Mouse (Mus musculus): Measurements from ENCODE around the gene Maats1.

The Maats1 gene

DNA sequence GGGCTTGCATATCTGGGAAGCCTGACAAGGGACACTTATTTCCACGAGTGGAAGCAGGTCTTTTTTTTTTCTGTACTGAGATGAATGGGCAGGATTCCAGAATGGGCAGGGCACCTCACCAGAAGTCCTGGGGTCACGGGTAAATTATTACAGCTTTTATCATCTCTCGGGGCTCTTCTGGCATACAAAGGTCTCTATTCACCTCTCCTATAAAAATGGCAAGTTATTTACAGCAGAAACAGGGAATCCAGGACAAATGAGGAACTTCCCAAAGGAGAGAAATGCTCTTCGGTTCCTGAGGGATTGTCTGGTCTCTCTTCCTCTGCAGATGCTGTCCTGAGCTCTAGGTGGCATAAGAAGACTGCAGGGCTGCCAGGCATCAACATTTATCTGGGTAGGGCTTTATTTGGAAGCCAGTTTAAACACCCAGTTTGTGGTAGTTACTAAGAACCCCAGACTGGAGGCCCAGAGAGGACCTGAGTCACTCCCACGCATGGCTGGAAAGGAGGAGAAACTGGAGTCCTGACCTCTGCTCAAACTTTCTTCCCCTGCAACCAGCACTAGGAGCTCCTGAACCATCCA lies 46.5 kb downstream of the Maats1 start:
- in situ Hi-C loops (cut with MboI, MseI): no loop called here

DNA sequence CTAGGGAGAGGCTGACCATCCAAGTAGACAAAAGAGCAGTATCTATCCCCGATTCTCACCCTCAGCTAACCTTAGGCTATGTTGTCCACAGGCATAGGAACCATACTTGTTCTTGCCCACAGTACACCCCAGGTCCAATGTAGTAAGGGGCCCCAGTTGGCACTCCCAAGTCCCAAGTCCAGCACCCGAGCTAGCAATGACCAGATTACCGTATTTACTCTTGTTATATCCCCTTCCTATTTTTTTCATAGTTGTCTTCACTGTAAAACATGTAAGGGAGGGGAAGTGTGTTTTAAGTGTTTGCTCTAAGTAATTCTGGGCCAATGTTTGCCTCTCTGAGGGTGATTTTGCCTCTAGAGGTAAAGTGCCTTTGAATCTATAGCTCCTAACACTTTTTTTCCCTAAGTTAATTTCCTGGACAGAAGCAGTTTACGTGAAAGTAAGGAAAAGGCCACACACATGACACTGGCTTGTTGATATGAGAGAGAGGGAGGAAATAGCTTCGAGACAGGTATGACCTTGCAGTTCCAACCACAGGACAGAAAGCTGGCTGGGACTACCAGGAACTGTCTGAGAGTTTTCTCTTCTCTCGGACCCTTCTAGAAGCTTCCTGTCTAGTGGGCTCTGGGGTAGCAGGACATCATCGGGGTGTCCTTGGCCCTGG lies 47.1 kb downstream of the Maats1 start, which contains the start of gene Nr1i2:
Gene Nr1i2 (minus strand): TSS at position 140 of the 664 bp plus-strand sequence.
- in situ Hi-C loops (cut with MboI, MseI): no loop called here

DNA sequence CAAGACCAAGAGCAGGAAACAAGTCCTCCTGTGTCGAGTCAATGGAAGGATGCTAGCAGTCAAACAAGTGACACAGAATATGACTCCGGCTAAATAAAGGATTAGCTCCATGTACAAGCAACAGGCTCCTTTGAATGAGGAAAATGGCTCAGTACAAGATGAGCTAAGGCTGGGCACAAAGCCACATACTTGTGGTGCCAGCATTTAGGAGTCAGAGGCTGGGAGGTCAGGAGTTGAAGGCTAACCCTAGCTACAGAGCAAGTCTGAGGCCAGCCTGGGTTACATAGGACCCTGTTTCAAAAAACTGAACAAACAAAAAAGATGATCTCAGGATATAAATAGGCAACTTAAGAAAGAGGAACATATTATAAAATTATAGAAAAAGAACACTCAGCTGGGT lies 51.8 kb downstream of the Maats1 start:
- in situ Hi-C loops (cut with MboI, MseI): no loop called here

DNA sequence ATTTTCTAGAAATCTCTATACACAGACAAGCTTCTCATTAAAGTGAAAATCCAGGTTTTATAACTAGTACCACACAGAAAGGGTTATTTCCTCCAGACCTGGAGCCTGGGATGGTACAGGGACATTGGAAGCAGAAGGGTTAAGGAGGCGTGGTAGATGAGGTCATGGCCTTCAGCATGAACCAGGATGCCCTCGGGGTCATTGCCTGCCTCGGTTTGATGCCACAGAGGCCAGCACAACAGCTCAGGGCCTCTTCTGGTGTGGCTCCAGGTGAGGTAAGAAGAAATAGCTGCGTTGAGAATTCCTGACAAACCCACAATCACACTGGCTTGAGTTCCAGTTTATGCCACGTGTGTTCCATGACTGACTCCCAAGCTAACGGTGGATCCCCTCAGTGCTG lies 53.1 kb downstream of the Maats1 start:
- in situ Hi-C loops (cut with MboI, MseI): no loop called here

DNA sequence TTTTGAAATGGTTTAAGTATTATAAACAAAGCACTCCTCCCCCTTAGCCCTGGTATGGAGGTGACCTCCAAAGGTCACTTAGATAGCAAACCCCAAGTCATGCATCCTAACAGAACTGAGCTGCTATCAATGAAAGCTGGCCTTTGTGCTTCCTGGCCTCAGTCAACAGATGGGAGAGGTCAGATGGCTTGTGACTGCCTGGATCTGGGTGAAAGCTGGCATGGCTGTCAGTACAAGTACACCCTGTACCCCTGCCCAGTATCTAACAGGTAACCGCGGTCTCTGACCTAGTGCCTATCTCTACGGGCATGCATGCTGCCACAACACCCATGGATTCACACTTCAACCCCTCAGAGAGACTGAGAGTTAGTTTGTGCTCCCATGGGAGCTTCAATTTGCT lies 54.2 kb downstream of the Maats1 start:
- in situ Hi-C loops (cut with MboI, MseI): no loop called here

DNA sequence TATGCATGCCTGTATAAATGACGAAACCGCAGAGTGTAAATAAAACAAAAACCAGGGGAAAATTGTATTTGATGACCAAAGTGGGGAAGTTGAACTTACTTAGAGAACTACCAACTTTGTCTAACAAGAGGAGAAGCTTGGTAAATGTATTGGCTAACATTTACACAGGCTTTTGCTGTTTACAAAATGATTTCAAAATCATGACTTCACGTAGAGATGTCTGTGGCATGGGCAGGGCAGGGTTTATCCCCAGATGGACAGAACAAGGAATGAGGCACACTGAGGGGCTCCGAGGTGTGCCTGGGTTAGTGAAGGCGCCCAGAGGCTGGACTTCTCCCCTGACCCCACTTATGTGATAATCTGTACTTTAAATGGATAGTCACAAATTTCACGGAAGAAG lies 54.6 kb downstream of the Maats1 start:
- in situ Hi-C loops (cut with MboI, MseI): no loop called here

DNA sequence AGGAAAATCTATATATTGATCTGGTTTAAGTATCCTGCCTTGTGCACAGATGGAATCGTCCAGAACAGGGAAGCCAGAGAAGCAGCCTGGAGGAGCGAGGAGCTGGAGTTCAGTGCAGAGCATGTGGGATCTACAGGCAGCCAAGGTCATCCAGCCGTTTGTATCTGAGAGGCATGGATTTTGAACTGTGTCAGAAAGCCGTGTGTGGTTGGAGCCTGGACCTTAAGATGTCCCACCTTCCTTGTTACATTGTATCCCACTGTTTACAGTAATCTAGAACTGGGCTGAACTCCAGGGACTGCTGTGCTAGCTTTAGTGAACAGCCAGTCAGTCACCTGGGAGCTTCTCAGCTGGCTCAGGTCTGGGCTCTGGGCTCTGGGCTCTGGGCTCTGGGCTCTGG lies 55.4 kb downstream of the Maats1 start:
- in situ Hi-C loops (cut with MboI, MseI): no loop called here

DNA sequence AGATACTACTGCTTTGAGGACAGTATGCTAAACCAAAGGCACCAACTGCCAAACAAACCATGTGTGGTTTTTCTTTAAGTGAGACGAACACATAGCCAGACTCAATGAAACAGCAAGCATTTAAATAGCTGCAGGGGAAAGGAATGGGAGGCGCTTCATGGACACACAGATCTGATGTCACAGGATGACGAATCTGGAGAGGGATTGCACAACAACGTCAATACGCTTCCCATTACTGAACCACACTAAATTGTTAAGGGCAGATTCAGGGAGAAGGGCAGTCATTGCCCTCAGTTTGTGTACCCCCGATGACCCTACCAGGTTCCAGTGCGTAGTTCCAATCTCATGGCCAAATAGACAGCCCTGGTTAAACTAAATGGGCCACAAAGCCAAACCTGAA lies 56.1 kb downstream of the Maats1 start:
- in situ Hi-C loops (cut with MboI, MseI): no loop called here

DNA sequence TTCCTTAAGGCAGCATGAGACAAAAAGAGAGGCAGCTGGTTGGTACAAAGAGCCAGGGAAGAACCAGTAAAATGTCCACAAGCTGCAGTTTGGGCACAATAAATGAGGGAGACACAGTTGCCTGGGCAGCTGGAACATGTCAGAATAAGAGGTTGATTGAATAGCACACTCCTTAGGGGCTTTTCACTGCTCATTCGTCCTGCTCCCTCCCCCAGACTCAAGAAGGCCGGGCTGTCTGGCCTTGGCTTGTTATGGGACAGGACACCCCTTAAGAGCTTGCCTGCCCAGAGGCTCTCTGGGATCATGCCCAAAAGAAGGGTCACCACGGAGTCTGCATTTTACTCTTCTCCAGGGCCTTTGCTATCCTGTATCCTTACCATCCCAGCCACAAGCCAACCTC lies 58.6 kb downstream of the Maats1 start:
- in situ Hi-C loops (cut with MboI, MseI): no loop called here

DNA sequence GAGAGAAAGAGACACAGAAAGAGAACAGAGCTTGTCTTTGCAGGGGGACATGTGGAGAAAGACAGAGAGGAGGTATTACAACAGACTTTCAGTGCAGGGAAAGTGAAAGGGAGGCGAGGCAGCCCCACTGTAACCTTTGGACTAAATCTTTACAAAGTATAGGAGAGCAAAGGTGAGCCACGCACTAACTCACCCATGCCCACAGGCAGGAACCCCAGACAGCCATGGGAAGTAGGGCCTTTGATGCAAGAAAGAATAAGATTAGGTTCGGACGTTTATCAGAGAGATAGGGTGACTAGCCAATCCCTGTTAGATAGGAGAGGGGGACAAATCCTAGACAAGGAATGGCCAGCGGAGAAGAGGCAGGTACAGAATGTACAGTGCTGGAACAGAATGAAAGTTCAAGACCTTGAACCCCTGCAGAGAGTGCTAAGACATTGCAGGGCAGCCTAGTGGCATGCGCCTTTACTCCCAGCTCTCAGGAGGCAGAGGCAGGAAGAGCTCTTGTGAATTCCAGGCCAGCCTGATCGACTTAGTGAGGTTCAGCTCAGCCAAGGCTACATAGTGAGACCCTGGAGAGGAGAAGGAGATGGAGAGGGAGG lies 59.3 kb downstream of the Maats1 start:
- in situ Hi-C loops (cut with MboI, MseI): no loop called here

DNA sequence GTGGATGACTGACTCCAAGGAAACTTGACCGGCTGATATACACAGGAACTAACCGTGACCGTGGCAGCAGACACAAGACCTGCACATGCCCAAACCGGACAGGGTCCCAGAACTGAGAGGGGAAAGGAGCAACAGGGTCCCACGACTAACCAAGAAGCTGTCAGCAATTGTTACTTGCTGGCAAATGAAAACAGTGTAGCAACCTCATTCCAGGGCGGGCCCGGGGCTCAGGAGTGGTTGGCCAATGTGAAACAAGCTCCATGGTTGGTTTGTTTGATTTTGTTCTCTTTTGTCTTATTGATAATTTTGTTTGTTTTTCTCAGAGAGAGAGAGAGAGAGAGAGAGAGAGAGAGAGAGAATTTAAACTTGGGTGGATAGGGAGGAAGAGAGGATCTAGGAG lies 61.0 kb downstream of the Maats1 start:
- in situ Hi-C loops (cut with MboI, MseI): no loop called here

DNA sequence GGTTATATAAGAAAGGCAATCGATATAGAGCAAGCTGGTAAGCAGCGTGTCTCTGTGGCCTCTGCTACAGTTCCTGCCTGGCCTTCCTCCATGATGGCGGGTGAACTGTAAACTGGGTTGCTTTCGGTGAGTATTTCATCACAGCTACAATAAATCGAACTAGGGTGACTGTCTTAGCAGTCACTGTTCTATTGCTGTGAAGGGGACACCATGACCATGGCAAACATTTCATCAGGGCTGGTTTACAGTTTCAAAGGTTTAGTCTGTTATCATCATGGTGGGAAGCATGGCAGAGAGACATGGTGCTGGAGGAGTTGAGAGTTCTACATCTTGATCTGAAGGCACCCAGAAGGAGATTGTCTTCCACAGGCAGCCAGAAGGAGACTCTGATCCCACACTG lies 62.1 kb downstream of the Maats1 start:
- in situ Hi-C loops (cut with MboI, MseI): loop anchor here (10.0 kb wide), 1 partner anchor 985 kb away; no protein-coding TSS in a partner anchor

DNA sequence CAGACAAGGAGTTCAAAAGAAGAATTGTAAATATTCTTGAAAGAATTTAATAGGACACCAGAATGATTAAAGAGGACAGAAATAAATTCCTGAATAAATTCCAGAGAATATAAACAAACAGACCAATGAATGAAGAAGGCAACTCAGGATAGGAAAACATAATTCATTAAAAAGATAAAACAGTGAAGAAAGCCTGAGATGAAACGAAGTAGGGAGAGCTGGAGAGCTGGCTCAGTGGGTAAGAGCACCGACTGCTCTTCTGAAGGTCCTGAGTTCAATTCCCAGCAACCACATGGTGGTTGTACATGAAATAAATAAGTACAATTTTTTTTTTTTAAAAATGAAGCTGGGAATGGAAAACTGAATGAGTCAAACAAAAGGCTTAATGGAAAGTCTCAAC lies 67.2 kb downstream of the Maats1 start:
- in situ Hi-C loops (cut with MboI, MseI): loop anchor here (10.0 kb wide), 1 partner anchor 990 kb away; no protein-coding TSS in a partner anchor

DNA sequence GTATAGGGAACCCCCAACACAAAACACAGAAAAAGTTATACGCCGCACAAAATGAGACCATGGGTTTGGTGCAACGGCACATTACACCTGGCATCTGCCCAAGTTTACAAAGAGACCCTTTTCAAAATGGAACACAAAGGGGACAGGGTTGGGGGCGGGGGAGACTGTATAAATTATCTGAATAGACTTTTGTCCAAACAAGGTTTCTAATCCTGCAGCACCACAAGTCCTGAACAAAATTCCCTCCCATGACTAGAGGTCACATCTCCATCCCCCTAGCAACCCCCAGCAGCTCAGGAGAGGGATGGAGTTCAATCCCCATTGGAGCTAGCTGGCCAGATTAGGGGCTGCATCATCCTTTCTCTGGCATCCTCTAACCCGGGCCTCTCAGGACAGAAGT lies 69.5 kb downstream of the Maats1 start:
- in situ Hi-C loops (cut with MboI, MseI): loop anchor here (10.0 kb wide), 1 partner anchor 992 kb away; no protein-coding TSS in a partner anchor

DNA sequence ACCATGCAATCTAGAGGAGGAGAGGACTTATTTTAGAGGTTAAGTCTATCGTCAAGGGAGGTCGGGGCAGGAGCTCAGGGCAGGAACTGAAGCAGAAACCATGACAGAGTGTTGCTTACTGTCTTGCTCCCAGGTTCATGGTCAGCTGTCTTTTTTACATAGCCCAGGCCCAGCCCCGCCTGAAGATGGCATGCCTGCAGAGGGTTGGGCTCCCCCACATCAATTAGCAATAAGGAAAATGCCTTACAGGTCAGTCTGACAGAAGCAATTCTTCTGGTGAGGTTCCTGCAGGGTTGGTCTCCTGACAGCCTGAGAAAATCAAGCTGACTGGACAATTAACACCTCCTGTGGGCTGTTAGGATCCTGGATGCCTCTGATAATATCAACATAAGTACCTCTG lies 70.3 kb downstream of the Maats1 start:
- in situ Hi-C loops (cut with MboI, MseI): loop anchor here (10.0 kb wide), 1 partner anchor 993 kb away; no protein-coding TSS in a partner anchor

DNA sequence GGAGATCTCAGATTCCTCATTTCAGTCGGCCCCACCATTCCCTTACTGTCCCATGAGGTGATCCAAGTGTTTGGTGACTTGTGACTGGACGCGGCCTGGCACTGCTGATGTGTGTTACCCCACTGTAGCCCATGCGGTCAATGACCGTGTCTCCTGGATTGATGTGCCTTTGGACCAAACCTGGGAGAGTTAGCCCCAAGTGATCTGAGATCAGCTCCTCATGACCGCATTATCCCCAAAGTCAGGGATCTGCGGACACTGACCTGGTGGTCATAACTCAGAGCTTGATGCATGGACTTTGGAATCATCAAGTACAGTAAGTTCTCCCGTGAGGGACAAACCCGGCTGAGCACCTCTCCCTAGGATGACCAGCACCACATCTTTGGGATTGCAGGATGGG lies 86.0 kb downstream of the Maats1 start:
- in situ Hi-C loops (cut with MboI, MseI): no loop called here

DNA sequence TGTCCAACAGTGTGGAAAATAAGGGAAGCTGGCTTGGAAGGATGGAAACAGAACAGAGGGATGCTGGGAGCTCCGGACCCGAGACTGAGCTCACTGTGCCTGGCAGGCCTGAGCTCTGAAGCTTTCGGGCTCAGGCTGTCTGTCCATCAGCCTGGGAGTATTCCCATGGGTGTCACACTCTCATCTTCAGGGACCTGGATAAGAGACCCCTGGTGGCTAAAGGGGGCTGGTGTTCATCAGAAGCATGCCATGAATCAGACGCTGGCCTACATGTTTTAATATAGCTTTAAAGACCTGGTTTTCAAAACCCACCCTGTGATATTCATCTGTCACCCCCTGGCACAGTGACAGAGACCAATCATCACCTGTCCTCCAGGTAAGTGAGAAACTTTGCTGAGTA lies 86.8 kb downstream of the Maats1 start:
- in situ Hi-C loops (cut with MboI, MseI): no loop called here

DNA sequence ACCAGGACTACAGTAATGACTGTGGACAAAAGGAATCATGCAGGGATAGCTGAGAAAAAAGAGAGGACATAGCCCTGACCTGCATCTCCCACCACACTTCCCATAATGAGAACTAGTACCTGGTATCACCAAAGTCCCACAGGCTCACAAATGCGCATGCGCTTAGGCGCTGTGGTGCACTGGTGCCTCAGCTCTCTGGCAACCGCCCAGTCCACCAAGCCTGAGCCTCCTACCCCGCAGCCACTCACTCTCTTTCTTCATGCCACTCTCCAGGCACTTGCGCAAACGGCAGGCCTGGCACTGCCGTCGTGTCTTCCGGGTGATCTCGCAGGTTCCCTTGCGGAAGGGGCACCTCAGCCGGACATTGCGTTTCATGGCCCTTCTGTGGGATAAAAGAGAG lies 87.9 kb downstream of the Maats1 start:
- in situ Hi-C loops (cut with MboI, MseI): no loop called here

DNA sequence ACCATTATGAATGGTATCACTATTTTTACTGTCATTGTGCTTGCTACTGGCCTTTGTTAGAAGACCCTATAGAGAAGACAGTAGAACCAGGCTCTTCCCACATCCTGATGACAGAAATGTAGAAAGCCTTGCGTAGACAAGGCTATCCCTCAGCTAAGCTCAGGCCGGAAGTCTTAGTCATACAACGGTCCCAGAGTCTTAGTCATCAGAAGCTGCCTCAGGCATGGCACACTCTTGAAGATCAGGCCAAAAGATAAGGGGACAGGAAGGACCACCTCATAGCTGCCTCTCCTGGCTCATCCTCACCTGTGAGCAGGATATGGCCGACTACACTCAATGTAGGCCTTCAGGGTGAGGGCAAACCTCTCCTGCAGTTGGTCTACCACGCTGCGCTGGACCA lies 91.5 kb downstream of the Maats1 start:
- in situ Hi-C loops (cut with MboI, MseI): no loop called here

DNA sequence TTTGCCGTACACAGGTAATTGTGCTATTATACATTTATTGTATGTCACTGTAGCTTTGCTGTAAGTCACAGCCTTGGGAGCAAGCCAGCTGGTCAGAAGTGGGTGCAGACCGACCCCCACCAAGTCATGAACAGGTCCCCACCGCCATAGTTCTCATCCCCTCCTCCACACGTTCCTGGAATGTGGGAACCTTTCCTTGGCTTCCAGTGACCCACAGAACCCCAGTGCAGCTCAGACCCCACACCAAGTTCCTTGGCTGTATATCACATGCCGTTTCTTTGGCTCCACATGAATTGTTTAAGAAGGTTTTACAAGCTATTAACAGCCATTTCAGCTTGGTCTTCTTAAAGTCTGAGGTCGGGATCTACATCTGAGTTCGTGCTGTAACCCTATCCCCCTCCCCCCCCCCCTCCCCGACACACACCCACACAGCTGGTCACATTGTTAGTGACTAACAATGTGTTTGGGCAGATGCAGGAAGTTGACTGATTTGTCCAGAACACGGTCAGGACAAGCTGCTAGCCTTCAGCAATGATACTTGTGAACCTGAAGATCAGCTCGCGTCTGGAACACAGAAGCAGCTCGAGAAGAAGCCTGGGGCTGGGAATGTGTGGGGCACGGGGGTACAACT lies 93.5 kb downstream of the Maats1 start:
- in situ Hi-C loops (cut with MboI, MseI): no loop called here

All from regulatory T cell (primary cell).